ENCODE assay signal across 11 mouse cellular contexts in the genomic region with DNA sequence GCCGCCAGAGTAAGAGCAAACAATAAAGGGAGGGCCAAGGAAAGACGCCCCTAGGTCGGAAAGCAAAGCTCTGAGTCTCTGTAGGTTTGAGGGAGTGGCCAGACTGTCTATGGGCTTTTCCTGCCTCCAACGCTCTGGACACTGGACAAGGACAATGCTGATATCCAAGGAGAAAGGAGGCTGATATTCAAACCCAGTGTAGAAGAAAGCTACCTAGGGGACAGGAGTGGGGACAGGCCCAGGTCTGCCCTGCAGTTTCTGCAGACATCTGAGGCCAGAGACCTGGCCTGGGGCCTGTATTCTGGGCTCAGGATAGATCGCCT. TPM values are rescaled to one million over a fixed set of nuclear protein-coding genes. Genes with fewer than 3 reads are reported as not detected.
DNase-seq lines count a peak whose midpoint lies in the region; ATAC-seq and TF ChIP-seq lines count a peak whose summit lies in the region.
"Had no signal": no experiment of that assay in that cellular context is flagged by ENCODE, and none has a peak within 500 bp of the region (broad histone marks: within the 10 kb centered on the region; RNA-seq: fewer than 3 reads in every experiment).

No protein-coding gene starts in this region.

- no peaks in the 10 kb centered on the region for H3K27me3 ChIP-seq in lung, embryonic 16.5 days (ENCODE audit: control insufficient read depth, insufficient read depth, low read depth, low read length)
- no peaks in the 10 kb centered on the region for H3K27me3 ChIP-seq in forebrain, postnatal 0 days (ENCODE audit: insufficient read depth, low read length)
- H3K27me3 ChIP-seq in liver, embryonic 13.5 days: no peaks in the 10 kb centered on the region
- H3K27me3 ChIP-seq in stomach, embryonic 15.5 days (replicated peaks): no peaks in the 10 kb centered on the region

- ATAC-seq in lung, embryonic 16.5 days (ENCODE audit: low read depth): no peak
- ATAC-seq in forebrain, postnatal 0 days: no peak
- peak; percentile 24; the same call in 1 of the 2 replicates for ATAC-seq in liver, embryonic 13.5 days (ENCODE audit: low read depth)
- ATAC-seq in stomach, embryonic 15.5 days (ENCODE audit: insufficient read depth, low FRiP score, low read depth): no peak

- H3K9me3 ChIP-seq in lung, embryonic 16.5 days (ENCODE audit: control insufficient read depth, low read length): no peaks in the 10 kb centered on the region
- no peaks in the 10 kb centered on the region for H3K9me3 ChIP-seq in forebrain, postnatal 0 days (ENCODE audit: low read length)
- H3K9me3 ChIP-seq in liver, embryonic 13.5 days (replicated peaks): no peaks in the 10 kb centered on the region
- H3K9me3 ChIP-seq in stomach, embryonic 15.5 days: no peaks in the 10 kb centered on the region

- H3K4me2 ChIP-seq in lung, embryonic 16.5 days (ENCODE audit: low read depth, low read length): peak overlapping the region; percentile 47
- peak overlapping the region; percentile 33 for H3K4me2 ChIP-seq in forebrain, postnatal 0 days (ENCODE audit: low read depth)
- peak overlapping the region; percentile 50 for H3K4me2 ChIP-seq in liver, embryonic 13.5 days
- H3K4me2 ChIP-seq in stomach, embryonic 15.5 days: peak overlapping the region; percentile 46

- H3K4me1 ChIP-seq in lung, embryonic 16.5 days (replicated peaks; ENCODE audit: control insufficient read depth, insufficient read depth, low read length): no peaks in the 10 kb centered on the region
- H3K4me1 ChIP-seq in forebrain, postnatal 0 days (ENCODE audit: insufficient read depth): 0 out of 2 replicates have a peak, but pooled peaks cover 4% of the 10 kb centered on the region
- H3K4me1 ChIP-seq in liver, embryonic 13.5 days (replicated peaks): peaks cover 10% of the 10 kb centered on the region; the same call in 1 of the 2 replicates
- H3K4me1 ChIP-seq in stomach, embryonic 15.5 days: no peaks in the 10 kb centered on the region

- peak overlapping the region; percentile 41 for H3K4me3 ChIP-seq in lung, embryonic 16.5 days (ENCODE audit: low read length)
- H3K4me3 ChIP-seq in forebrain, postnatal 0 days (ENCODE audit: low read depth, low read length): no peak overlapping the region
- H3K4me3 ChIP-seq in liver, embryonic 13.5 days (replicated peaks): peak overlapping the region; percentile 30; the same call in 1 of the 2 replicates
- H3K4me3 ChIP-seq in stomach, embryonic 15.5 days (replicated peaks): peak overlapping the region; percentile 27; the same call in 1 of the 2 replicates

- H3K9ac ChIP-seq in lung, embryonic 16.5 days (ENCODE audit: low read length): peak overlapping the region; percentile 59
- H3K9ac ChIP-seq in forebrain, postnatal 0 days: peak overlapping the region; percentile 35; the same call in 1 of the 2 replicates
- H3K9ac ChIP-seq in liver, embryonic 13.5 days: no peak overlapping the region
- H3K9ac ChIP-seq in stomach, embryonic 15.5 days: no peak overlapping the region

- DNase-seq in lung, postnatal 25 days (ENCODE audit: low spot score): no peak
- DNase-seq in forebrain, postnatal 0 days: no peak
- no peak for DNase-seq in liver, embryonic 13.5 days
- no peak for DNase-seq in layer of hippocampus, adult 9-10 months (ENCODE audit: low spot score)
- no peak for DNase-seq in thymus, postnatal 0 days (ENCODE audit: low spot score)
- DNase-seq in layer of hippocampus, adult 11-12 months (ENCODE audit: low spot score): no peak

- peak overlapping the region; percentile 13; the same call in 1 of the 2 replicates for H3K27ac ChIP-seq in lung, embryonic 16.5 days (ENCODE audit: low read length)
- H3K27ac ChIP-seq in forebrain, postnatal 0 days (ENCODE audit: low read depth, low read length): peak overlapping the region; percentile 58
- no peak overlapping the region; the same call in 1 of the 2 replicates for H3K27ac ChIP-seq in liver, embryonic 13.5 days
- H3K27ac ChIP-seq in stomach, embryonic 15.5 days: no peak overlapping the region

- peaks cover 19% of the 10 kb centered on the region for H3K36me3 ChIP-seq in lung, embryonic 16.5 days (ENCODE audit: control insufficient read depth, insufficient read depth, low read length)
- peaks cover 18% of the 10 kb centered on the region for H3K36me3 ChIP-seq in forebrain, postnatal 0 days (ENCODE audit: insufficient read depth)
- H3K36me3 ChIP-seq in liver, embryonic 13.5 days: peaks cover 25% of the 10 kb centered on the region
- H3K36me3 ChIP-seq in stomach, embryonic 15.5 days: peaks cover 21% of the 10 kb centered on the region

- 11% methylated on average over 5 of the region's 5 CpGs for WGBS in lung, embryonic 16.5 days
- 7% methylated on average over 5 of the region's 5 CpGs for WGBS in forebrain, postnatal 0 days
- 6% methylated on average over 5 of the region's 5 CpGs for WGBS in liver, embryonic 13.5 days (ENCODE audit: insufficient replicate concordance)
- WGBS in stomach, embryonic 15.5 days: 14% methylated on average over 5 of the region's 5 CpGs

- no peak for TF ChIP-seq CTCF in forebrain, postnatal 0 days (IDR thresholded peaks at IDR 0.05; ENCODE audit: low read depth)

RNA-seq across cellular contexts. Expression of gene Srrm3, which starts 11.9 kb away (rescaled TPM):
- 0.35 and 0.57 TPM in 2 replicates for polyA plus RNA-seq in lung, embryonic 16.5 days (2015; fragmentation: Nextera tagmentation; extraction: Ambion mirVana)
- 60.2 and 70.5 TPM in 2 replicates for total RNA-seq in forebrain, postnatal 0 days (2014; rRNA removed)
- 39.4 and 44.6 TPM in 2 replicates for polyA plus RNA-seq in forebrain, postnatal 0 days (2015; fragmentation: Nextera tagmentation; extraction: Ambion mirVana)
- polyA plus RNA-seq in liver, embryonic 13.5 days (2015; fragmentation: Nextera tagmentation; extraction: Ambion mirVana): 0.07 TPM in 1 of 2 replicates, not detected in the other
- polyA plus RNA-seq in stomach, embryonic 15.5 days (2015; fragmentation: Nextera tagmentation; extraction: Ambion mirVana): 2.9 and 4.2 TPM in 2 replicates
- polyA plus RNA-seq in thymus, postnatal 0 days (2015; fragmentation: Nextera tagmentation; extraction: Ambion mirVana): 0.09 TPM in 1 of 2 replicates, not detected in the other
- total RNA-seq: common myeloid progenitor, adult 5-6 weeks had no signal
- polyA plus RNA-seq: activated CD4-positive, CD25-positive, alpha-beta regulatory T cell, adult 4 months had no signal

RNA-seq across cellular contexts. Expression of gene Mdh2, which starts 16.5 kb away (rescaled TPM):
- polyA plus RNA-seq in lung, embryonic 16.5 days (2015; fragmentation: Nextera tagmentation; extraction: Ambion mirVana): 433 and 434 TPM in 2 replicates
- total RNA-seq in forebrain, postnatal 0 days (2014; rRNA removed): 115 and 132 TPM in 2 replicates
- polyA plus RNA-seq in forebrain, postnatal 0 days (2015; fragmentation: Nextera tagmentation; extraction: Ambion mirVana): 663 and 665 TPM in 2 replicates
- polyA plus RNA-seq in liver, embryonic 13.5 days (2015; fragmentation: Nextera tagmentation; extraction: Ambion mirVana): 416 and 419 TPM in 2 replicates
- 496 and 553 TPM in 2 replicates for polyA plus RNA-seq in stomach, embryonic 15.5 days (2015; fragmentation: Nextera tagmentation; extraction: Ambion mirVana)
- 525 and 570 TPM in 2 replicates for polyA plus RNA-seq in thymus, postnatal 0 days (2015; fragmentation: Nextera tagmentation; extraction: Ambion mirVana)

RNA-seq across cellular contexts. Expression of gene Styxl1, which starts 16.6 kb away (rescaled TPM):
- polyA plus RNA-seq in lung, embryonic 16.5 days (2015; fragmentation: Nextera tagmentation; extraction: Ambion mirVana): 0.84 and 1.2 TPM in 2 replicates
- 0.29 and 0.54 TPM in 2 replicates for total RNA-seq in forebrain, postnatal 0 days (2014; rRNA removed)
- polyA plus RNA-seq in forebrain, postnatal 0 days (2015; fragmentation: Nextera tagmentation; extraction: Ambion mirVana): 0.25 and 1.0 TPM in 2 replicates
- polyA plus RNA-seq in liver, embryonic 13.5 days (2015; fragmentation: Nextera tagmentation; extraction: Ambion mirVana): not detected in 2 replicates
- polyA plus RNA-seq in stomach, embryonic 15.5 days (2015; fragmentation: Nextera tagmentation; extraction: Ambion mirVana): 0.30 and 0.36 TPM in 2 replicates
- 0.83 and 0.96 TPM in 2 replicates for polyA plus RNA-seq in thymus, postnatal 0 days (2015; fragmentation: Nextera tagmentation; extraction: Ambion mirVana)
- total RNA-seq: common myeloid progenitor, adult 5-6 weeks; layer of hippocampus, adult 18-20 months had no signal

RNA-seq across cellular contexts. Expression of gene Tmem120a, which starts 50.6 kb away (rescaled TPM):
- polyA plus RNA-seq in lung, embryonic 16.5 days (2015; fragmentation: Nextera tagmentation; extraction: Ambion mirVana): 37.9 and 38.8 TPM in 2 replicates
- 42.7 and 49.1 TPM in 2 replicates for total RNA-seq in forebrain, postnatal 0 days (2014; rRNA removed)
- polyA plus RNA-seq in forebrain, postnatal 0 days (2015; fragmentation: Nextera tagmentation; extraction: Ambion mirVana): 111 and 126 TPM in 2 replicates
- 17.3 and 17.8 TPM in 2 replicates for polyA plus RNA-seq in liver, embryonic 13.5 days (2015; fragmentation: Nextera tagmentation; extraction: Ambion mirVana)
- polyA plus RNA-seq in stomach, embryonic 15.5 days (2015; fragmentation: Nextera tagmentation; extraction: Ambion mirVana): 43.9 and 45.5 TPM in 2 replicates
- polyA plus RNA-seq in thymus, postnatal 0 days (2015; fragmentation: Nextera tagmentation; extraction: Ambion mirVana): 37.3 and 40.4 TPM in 2 replicates

Comparison
In these comparisons a context has a peak if more than half of its experiments do, and no peak if none do; other contexts are left out.
1. H3K27ac ChIP-seq: peak in lung, embryonic 16.5 days (single experiment) and forebrain, postnatal 0 days (single experiment); none in liver, embryonic 13.5 days (single experiment) and stomach, embryonic 15.5 days (single experiment).
2. H3K9ac ChIP-seq: peak in lung, embryonic 16.5 days (single experiment) and forebrain, postnatal 0 days (single experiment); none in liver, embryonic 13.5 days (single experiment) and stomach, embryonic 15.5 days (single experiment).
3. Peak in every context shown above with its lines, with median percentiles within 50 percentile points of each other: H3K4me2 ChIP-seq.